Mouse (Mus musculus) subcutaneous adipose tissue, adult 2 months (tissue): Measurements from ENCODE around the gene Sfrp5. TPM values are rescaled to one million over a fixed set of nuclear protein-coding genes. Genes with fewer than 3 reads are reported as not detected.

Source experiments
- polyA plus RNA-seq: library from polyadenylated mRNA; depleted of rRNA; stranded (reverse); fragments of >200 nt; gene quantifications from 2 replicates; pipeline ENCODE4 v1.2.3, GENCODE M21; 2012; ENCODE audit warnings: low replicate concordance; rRNA removed

Sfrp5 gene
- polyA plus RNA-seq, result 2.5 and 102 TPM in 2 replicates

GRCm38 (mm10) chr19:42201696-42202381 lies at the start of gene Sfrp5:
Sfrp5 (minus strand) TSS chr19:42202252.

GRCm38 (mm10) chr19:42247519-42247918 lies 45.5 kb upstream of the Sfrp5 start, which contains the start of gene Golga7b:
Golga7b (plus strand) TSS chr19:42247574.

GRCm38 (mm10) chr19:42163764-42164163 lies 38.3 kb downstream of the Sfrp5 start, which contains the start of gene Zfyve27:
Zfyve27 (plus strand) TSS chr19:42163951.

Other genes starting within 250 kb of the Sfrp5 start
- gene Mms19, start 221.1 kb downstream of the Sfrp5 start, polyA plus RNA-seq, result 55.1 and 85.4 TPM in 2 replicates
- 40.4 and 49.3 TPM in 2 replicates for gene Ubtd1, start 220.5 kb downstream of the Sfrp5 start, polyA plus RNA-seq
- gene Ankrd2, start 166.3 kb downstream of the Sfrp5 start, polyA plus RNA-seq, result not detected in 2 replicates
- 6.7 and 9.9 TPM in 2 replicates for gene Hoga1, start 156.6 kb downstream of the Sfrp5 start, polyA plus RNA-seq
- gene 4933411K16Rik, start 150.0 kb downstream of the Sfrp5 start, polyA plus RNA-seq, result 1.1 and 1.4 TPM in 2 replicates
- 1.9 and 12.7 TPM in 2 replicates for gene Morn4, start 115.9 kb downstream of the Sfrp5 start, polyA plus RNA-seq
- 45.4 and 48.7 TPM in 2 replicates for gene Pi4k2a, start 111.8 kb downstream of the Sfrp5 start, polyA plus RNA-seq
- gene Avpi1, start 73.2 kb downstream of the Sfrp5 start, polyA plus RNA-seq, result 16.3 and 16.5 TPM in 2 replicates
- gene Marveld1, start 54.9 kb downstream of the Sfrp5 start, polyA plus RNA-seq, result 75.2 and 116 TPM in 2 replicates
- gene Zfyve27, start 38.3 kb downstream of the Sfrp5 start, polyA plus RNA-seq, result 50.4 and 53.7 TPM in 2 replicates
- 1.1 and 3.7 TPM in 2 replicates for gene Golga7b, start 45.3 kb upstream of the Sfrp5 start, polyA plus RNA-seq
- gene Crtac1, start 229.5 kb upstream of the Sfrp5 start, polyA plus RNA-seq, result 7.9 and 9.8 TPM in 2 replicates